Mouse (Mus musculus) lung, postnatal 0 days (tissue): ENCODE results near the gene Ctnna3. TPM values are rescaled to one million over a fixed set of nuclear protein-coding genes. Genes with fewer than 3 reads are reported as not detected.
"Not testable (repeated sequence)": the region's sequence is repeated elsewhere in the genome, so short reads cannot be mapped to it uniquely, and the experiment has no call there.

Experiments used
- ATAC-seq: fragments of 200-750 bp; cut with Nextera tagmentation; 2 replicates; pipeline ENCODE4 v1.8.0; 2017; ENCODE audit warnings: moderate library complexity
- DNase-seq: peaks from one replicate; pipeline ENCODE4 v3.0.0-alpha.2; 2016; ENCODE audit warnings: low spot score
- H3K27ac ChIP-seq: fragments of 300-500 bp; sonication (generic); 2 replicates; pipeline ENCODE4 v1.5.1; 2014; ENCODE audit warnings: antibody characterized with exemption, mild to moderate bottlenecking, low read length, mixed read lengths
- H3K27me3 ChIP-seq: fragments of 300-500 bp; sonication (generic); replicated peaks from 2 replicates; pipeline ENCODE4 v1.6.1; 2014; ENCODE audit warnings: low read length, mixed read lengths; ENCODE audit not compliant: insufficient read depth
- H3K36me3 ChIP-seq: fragments of 300-500 bp; sonication (generic); 2 replicates; pipeline ENCODE4 v1.6.1; 2014; ENCODE audit warnings: low read length, mixed read lengths; ENCODE audit not compliant: insufficient read depth
- H3K4me1 ChIP-seq: fragments of 300-500 bp; sonication (generic); 2 replicates; pipeline ENCODE4 v1.6.1; 2014; ENCODE audit warnings: antibody characterized with exemption, low read depth, low read length, mixed read lengths; ENCODE audit not compliant: insufficient read depth
- H3K4me2 ChIP-seq: fragments of 300-500 bp; sonication (generic); replicated peaks from 2 replicates; pipeline ENCODE4 v1.6.1; 2014; ENCODE audit warnings: low read depth, mild to moderate bottlenecking, low read length, moderate library complexity, mixed read lengths
- H3K4me3 ChIP-seq: fragments of 300-500 bp; sonication (generic); 2 replicates; pipeline ENCODE4 v1.5.1; 2014; ENCODE audit warnings: low read depth, low read length
- H3K9ac ChIP-seq: fragments of 300-500 bp; sonication (generic); replicated peaks from 2 replicates; pipeline ENCODE4 v1.6.1; 2014; ENCODE audit warnings: low read depth, mild to moderate bottlenecking
- H3K9me3 ChIP-seq: fragments of 300-500 bp; sonication (generic); 2 replicates; pipeline ENCODE4 v1.6.1; 2016; ENCODE audit warnings: low read length, mixed read lengths
- CTCF ChIP-seq: IDR thresholded peaks from 2 replicates; pipeline ENCODE4 v1.5.1; 2016; ENCODE audit warnings: antibody characterized with exemption, mild to moderate bottlenecking
- EP300 ChIP-seq: IDR thresholded peaks from 2 replicates; pipeline ENCODE4 v1.6.1; 2016; ENCODE audit warnings: antibody characterized with exemption, mild to moderate bottlenecking, control low read depth
- WGBS: fragments of 180-500 bp; shearing (Covaris S2); extraction: QIAGEN DNeasy Blood & Tissue Kit; methylation state at CpG from one replicate; pipeline ENCODE4 v1.1.7; 2014; 5-methylcytosine and 5-hydroxymethylcytosine counted together
- polyA plus RNA-seq: library from polyadenylated mRNA; unstranded; fragments of >200 nt; fragmentation: Nextera tagmentation; extraction: Ambion mirVana; gene quantifications from 2 replicates; pipeline ENCODE4 v1.2.1, GENCODE M21; 2015

The Ctnna3 gene
- polyA plus RNA-seq, 1 experiment from 2014 or later = 0.19 TPM

- H3K4me1 ChIP-seq = no peaks in the 10 kb centered on the region
- no peak overlapping the region for H3K9ac ChIP-seq
- no peak overlapping the region for H3K4me3 ChIP-seq
- H3K4me2 ChIP-seq = no peak overlapping the region
- no peaks in the 10 kb centered on the region for H3K27me3 ChIP-seq
- ATAC-seq = no peak
- H3K9me3 ChIP-seq = no peaks in the 10 kb centered on the region
- no peaks in the 10 kb centered on the region for H3K36me3 ChIP-seq
- H3K27ac ChIP-seq = no peak overlapping the region
- WGBS = 78% methylated on average over 2 of the region's 2 CpGs
- DNase-seq = no peak
- no peak for TF ChIP-seq EP300
- TF ChIP-seq CTCF = no peak
Observed at GRCm38 (mm10) chr10:64311622-64312292, 881.9 kb downstream of the Ctnna3 start.

DNA sequence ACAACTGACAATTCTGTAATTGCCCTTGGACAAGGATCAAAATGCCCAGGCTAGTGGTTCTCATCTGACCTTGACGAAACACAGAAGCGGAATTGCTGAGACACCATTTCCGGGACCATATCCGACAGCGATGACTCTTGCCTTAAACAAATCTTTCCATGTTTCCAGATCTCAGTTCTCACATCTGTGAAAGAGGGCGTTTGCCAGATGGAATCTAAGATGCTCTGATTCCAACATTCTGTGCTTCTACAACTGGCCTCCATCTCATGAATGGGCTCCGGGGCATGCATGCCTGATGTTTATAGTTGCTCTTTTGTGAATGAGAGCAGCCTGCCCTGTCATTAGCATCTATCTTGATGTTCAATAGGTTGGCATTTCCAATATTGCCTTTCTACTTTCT lies 890.4 kb downstream of the Ctnna3 start:
- Histone ChIP-seq H3K9ac (no peak overlapping the region), H3K4me3 (no peak overlapping the region)
- 86% methylated on average over 7 of the region's 7 CpGs for WGBS

DNA sequence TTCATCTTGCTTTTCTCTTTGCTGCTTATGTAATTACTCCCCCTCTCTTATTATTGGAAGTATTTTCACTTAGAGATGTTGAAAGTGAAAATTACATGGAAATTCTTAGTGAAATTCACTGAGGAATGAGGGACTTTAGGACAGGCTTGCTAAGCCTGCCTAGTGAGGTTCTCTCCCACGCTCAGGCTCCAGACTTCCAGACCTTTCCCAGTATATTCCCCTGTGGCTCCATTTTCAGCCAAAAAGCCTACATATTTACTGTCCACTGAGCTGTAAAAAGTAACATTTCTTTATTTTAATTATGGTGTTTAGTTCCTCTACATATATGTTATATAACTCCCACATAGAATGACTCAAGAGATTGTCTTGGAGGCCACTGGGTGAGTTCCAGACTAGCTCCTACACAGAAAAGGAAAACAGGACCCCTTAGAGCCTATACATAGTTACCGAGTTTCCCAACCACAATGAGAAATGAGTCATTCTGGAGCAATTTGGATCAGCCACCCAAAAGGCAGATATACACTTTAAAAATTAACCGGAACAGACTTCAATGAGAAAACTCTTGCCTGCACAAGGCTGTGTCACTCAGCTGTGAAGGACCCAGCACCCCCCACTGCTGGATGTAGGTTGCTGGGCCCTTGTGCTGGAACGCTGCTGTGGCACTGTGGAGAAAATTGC lies 912.9 kb downstream of the Ctnna3 start:
- no peaks in the 10 kb centered on the region for H3K4me1 ChIP-seq
- no peak overlapping the region for H3K4me2 ChIP-seq
- no peak overlapping the region for H3K4me3 ChIP-seq
- no peak overlapping the region for H3K9ac ChIP-seq
- no peaks in the 10 kb centered on the region for H3K9me3 ChIP-seq
- ATAC-seq = no peak
- H3K27me3 ChIP-seq = no peaks in the 10 kb centered on the region
- DNase-seq = no peak
- H3K27ac ChIP-seq = no peak overlapping the region
- no peaks in the 10 kb centered on the region for H3K36me3 ChIP-seq
- WGBS = 58% methylated on average over 4 of the region's 4 CpGs
- no peak for TF ChIP-seq CTCF
- no peak for TF ChIP-seq EP300

More for the DNA sequence above, 890.4 kb downstream of the Ctnna3 start:
- Histone ChIP-seq H3K4me1 (no peaks in the 10 kb centered on the region), H3K27ac (no peak overlapping the region), H3K36me3 (no peaks in the 10 kb centered on the region), H3K9me3 (no peaks in the 10 kb centered on the region), H3K27me3 (no peaks in the 10 kb centered on the region), H3K4me2 (no peak overlapping the region)
- no peak for DNase-seq
- no peak for ATAC-seq
- TF ChIP-seq EP300 (no peak), CTCF (no peak)

DNA sequence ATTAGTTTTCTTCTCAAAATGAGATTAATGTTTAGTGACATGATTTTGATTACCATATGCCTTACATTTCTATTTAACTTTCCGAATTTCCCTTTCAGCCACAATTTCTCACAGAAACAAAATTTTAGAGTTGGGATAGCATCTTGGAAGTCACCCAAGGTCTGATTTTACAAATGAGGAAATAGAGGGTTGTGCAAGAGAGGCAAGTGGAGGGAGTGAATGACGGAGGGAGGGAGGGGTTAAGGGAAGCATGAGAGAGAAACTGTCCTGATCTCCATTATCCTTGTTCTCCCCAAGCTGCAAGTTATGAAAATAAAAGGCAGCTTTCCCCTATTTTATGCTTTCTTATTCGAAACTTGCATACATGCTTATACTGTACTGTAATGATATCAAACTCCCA lies 943.4 kb downstream of the Ctnna3 start:
- Histone ChIP-seq H3K36me3 (no peaks in the 10 kb centered on the region), H3K4me3 (no peak overlapping the region), H3K9me3 (no peaks in the 10 kb centered on the region), H3K27ac (no peak overlapping the region), H3K27me3 (no peaks in the 10 kb centered on the region), H3K4me1 (no peaks in the 10 kb centered on the region), H3K9ac (no peak overlapping the region), H3K4me2 (no peak overlapping the region)
- peak; percentile 37 for DNase-seq
- ATAC-seq = no peak
- WGBS = 39% methylated on average over 3 of the region's 3 CpGs
- TF ChIP-seq EP300 (no peak), CTCF (no peak)

DNA sequence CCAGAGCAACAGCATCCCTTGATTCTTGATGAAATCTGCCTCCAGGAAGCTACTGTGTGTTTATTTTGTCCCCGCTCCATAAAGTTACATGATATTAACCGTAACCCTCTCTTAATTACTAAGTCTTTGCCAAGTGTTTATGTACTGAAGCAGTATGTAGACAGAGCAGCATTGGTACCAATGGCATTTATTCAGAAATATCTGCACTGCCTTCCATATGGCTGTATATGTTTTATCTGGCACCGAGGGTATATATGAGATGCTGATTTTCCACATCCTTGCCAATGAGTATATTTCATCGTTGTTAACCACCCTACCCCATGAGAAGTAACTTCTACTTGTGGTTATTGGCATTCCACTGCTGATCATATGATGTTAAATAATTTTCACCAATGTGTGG lies 947.9 kb downstream of the Ctnna3 start:
- TF ChIP-seq EP300 (no peak), CTCF (no peak)
- Histone ChIP-seq H3K9ac (no peak overlapping the region), H3K4me2 (no peak overlapping the region), H3K27me3 (no peaks in the 10 kb centered on the region), H3K27ac (no peak overlapping the region), H3K36me3 (no peaks in the 10 kb centered on the region), H3K9me3 (no peaks in the 10 kb centered on the region), H3K4me1 (no peaks in the 10 kb centered on the region), H3K4me3 (no peak overlapping the region)
- no peak for ATAC-seq
- DNase-seq = no peak
- WGBS = 76% methylated on average over 4 of the region's 4 CpGs

- DNase-seq = no peak
- Histone ChIP-seq H3K4me3 (no peak overlapping the region), H3K4me2 (no peak overlapping the region), H3K9me3 (no peaks in the 10 kb centered on the region), H3K27me3 (no peaks in the 10 kb centered on the region), H3K9ac (no peak overlapping the region), H3K36me3 (no peaks in the 10 kb centered on the region), H3K4me1 (no peaks in the 10 kb centered on the region), H3K27ac (no peak overlapping the region)
- TF ChIP-seq CTCF (no peak), EP300 (no peak)
- WGBS = 43% methylated on average over 2 of the region's 2 CpGs
- ATAC-seq = no peak
Observed at GRCm38 (mm10) chr10:64396579-64396978, 966.7 kb downstream of the Ctnna3 start.

- not testable (repeated sequence) for H3K9me3 ChIP-seq, H3K9ac ChIP-seq, H3K27me3 ChIP-seq, H3K27ac ChIP-seq, H3K4me2 ChIP-seq, ATAC-seq, H3K36me3 ChIP-seq, H3K4me3 ChIP-seq, H3K4me1 ChIP-seq
- 24% methylated on average over 1 of the region's 1 CpGs for WGBS
- peak; percentile 10 for DNase-seq
Observed at GRCm38 (mm10) chr10:64418396-64418795, 988.5 kb downstream of the Ctnna3 start.
